Mouse (Mus musculus) brain, embryonic 14.5 days (tissue): ENCODE results near the gene Gm11111.

ENCODE experiments used
- CTCF ChIP-seq: fragments of 200-500 bp; IDR thresholded peaks from 2 replicates; pipeline ENCODE4 v1.5.1; 2012; ENCODE audit warnings: inconsistent platforms, mild to moderate bottlenecking, moderate library complexity, borderline replicate concordance; ENCODE audit not compliant: insufficient read depth, insufficient read length; ENCODE audit errors: extremely low read depth
- POLR2A ChIP-seq: fragments of 200-500 bp; IDR thresholded peaks from 2 replicates; pipeline ENCODE4 v1.6.1; 2012; ENCODE audit warnings: mild to moderate bottlenecking, inconsistent platforms, borderline replicate concordance; ENCODE audit not compliant: poor library complexity, insufficient read depth, insufficient read length, severe bottlenecking; ENCODE audit errors: extremely low read depth

- TF ChIP-seq POLR2A (no peak), CTCF (no peak)
These were observed 11.2 kb upstream of the Gm11111 start for GRCm38 (mm10) chr5:98541333-98541732.
